Mouse (Mus musculus): ENCODE data around the gene Foxp2. TPM values are rescaled to one million over a fixed set of nuclear protein-coding genes. Genes with fewer than 3 reads are reported as not detected.

The Foxp2 gene
- polyA plus RNA-seq, 1 experiment from 2014 or later, result 85.7 TPM

GRCm38 (mm10) chr6:15415099-15415498, 514.0 kb downstream of the Foxp2 start:
- peak; percentile 32 for TF ChIP-seq CTCF (IDR thresholded peaks at IDR 0.05; ENCODE audit: low read depth)
- no peaks in the 10 kb centered on the region for H3K9me3 ChIP-seq (ENCODE audit: low read depth, low read length)
- no peak overlapping the region for H3K9ac ChIP-seq
- DNase-seq (peak; percentile 59), ATAC-seq (ENCODE audit: insufficient read depth) (no peak)
- peaks cover 11% of the 10 kb centered on the region; the same call in 1 of the 2 replicates for H3K36me3 ChIP-seq (ENCODE audit: insufficient read depth)
- H3K27ac ChIP-seq (ENCODE audit: low read depth), result no peak overlapping the region
- H3K4me3 ChIP-seq (ENCODE audit: low read depth, low read length), result no peak overlapping the region
- H3K4me2 ChIP-seq, result no peak overlapping the region
- H3K4me1 ChIP-seq (ENCODE audit: insufficient read depth), result no peaks in the 10 kb centered on the region
- 58% methylated on average over 4 of the region's 4 CpGs for WGBS
- H3K27me3 ChIP-seq (ENCODE audit: insufficient read depth, low read length), result no peaks in the 10 kb centered on the region

DNA sequence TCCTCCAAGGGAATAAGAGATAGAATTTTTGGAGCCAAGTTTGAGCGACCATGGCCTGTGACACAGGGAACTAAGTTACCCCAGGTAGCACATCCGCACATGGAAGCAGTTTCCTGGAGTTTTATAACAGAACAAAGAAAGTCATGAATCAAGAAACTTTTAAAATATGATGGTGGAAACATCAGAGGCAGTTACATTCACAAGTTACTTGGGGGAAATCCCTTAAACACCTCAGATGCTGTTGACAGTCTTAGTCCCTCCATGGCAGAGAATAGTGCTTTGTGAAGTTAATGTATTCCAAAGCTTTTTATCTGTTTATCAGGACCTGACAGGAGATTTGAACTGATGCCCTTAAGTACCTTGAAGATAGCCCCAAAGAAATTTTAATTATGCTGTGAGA, 558.6 kb downstream of the Foxp2 start:
- no peak overlapping the region for H3K4me3 ChIP-seq (ENCODE audit: low read depth, low read length)
- H3K4me1 ChIP-seq (ENCODE audit: insufficient read depth), result no peaks in the 10 kb centered on the region
- no peak overlapping the region for H3K9ac ChIP-seq
- no peaks in the 10 kb centered on the region for H3K27me3 ChIP-seq (ENCODE audit: insufficient read depth, low read length)
- TF ChIP-seq CTCF (IDR thresholded peaks at IDR 0.05; ENCODE audit: low read depth), result no peak
- no peak overlapping the region for H3K27ac ChIP-seq (ENCODE audit: low read depth)
- DNase-seq (no peak), ATAC-seq (ENCODE audit: insufficient read depth) (no peak)
- 82% methylated on average over 2 of the region's 2 CpGs for WGBS
- H3K36me3 ChIP-seq (ENCODE audit: insufficient read depth), result no peaks in the 10 kb centered on the region
- no peak overlapping the region for H3K4me2 ChIP-seq
- H3K9me3 ChIP-seq (ENCODE audit: low read depth, low read length), result no peaks in the 10 kb centered on the region

DNA sequence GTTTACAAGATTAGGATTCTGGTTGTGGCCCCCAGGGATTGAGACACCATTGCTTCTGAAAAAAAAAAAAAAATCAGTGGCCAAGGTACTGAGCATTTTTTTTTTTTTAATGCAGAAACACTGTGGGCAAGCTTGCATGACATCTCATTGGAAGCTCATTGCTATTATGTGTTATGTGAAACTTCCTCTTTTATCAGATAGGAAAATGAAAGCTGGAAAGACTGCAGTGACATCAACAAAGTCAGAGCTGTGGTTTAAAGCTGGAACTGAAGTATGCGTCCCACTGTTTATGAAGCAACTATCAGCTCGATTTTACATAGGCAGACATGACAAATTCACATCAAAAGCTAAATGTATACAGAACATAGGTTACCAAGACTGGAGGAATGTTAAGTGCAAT, 562.2 kb downstream of the Foxp2 start:
- no peak for TF ChIP-seq CTCF (IDR thresholded peaks at IDR 0.05; ENCODE audit: low read depth)
- Histone ChIP-seq H3K27ac (ENCODE audit: low read depth) (no peak overlapping the region), H3K27me3 (ENCODE audit: insufficient read depth, low read length) (no peaks in the 10 kb centered on the region), H3K4me2 (no peak overlapping the region), H3K36me3 (ENCODE audit: insufficient read depth) (no peaks in the 10 kb centered on the region), H3K4me1 (ENCODE audit: insufficient read depth) (no peaks in the 10 kb centered on the region), H3K9me3 (ENCODE audit: low read depth, low read length) (no peaks in the 10 kb centered on the region), H3K9ac (no peak overlapping the region), H3K4me3 (ENCODE audit: low read depth, low read length) (no peak overlapping the region)
- WGBS, result 29% methylated on average over 2 of the region's 2 CpGs
- ATAC-seq (ENCODE audit: insufficient read depth) (no peak), DNase-seq (no peak)

DNA sequence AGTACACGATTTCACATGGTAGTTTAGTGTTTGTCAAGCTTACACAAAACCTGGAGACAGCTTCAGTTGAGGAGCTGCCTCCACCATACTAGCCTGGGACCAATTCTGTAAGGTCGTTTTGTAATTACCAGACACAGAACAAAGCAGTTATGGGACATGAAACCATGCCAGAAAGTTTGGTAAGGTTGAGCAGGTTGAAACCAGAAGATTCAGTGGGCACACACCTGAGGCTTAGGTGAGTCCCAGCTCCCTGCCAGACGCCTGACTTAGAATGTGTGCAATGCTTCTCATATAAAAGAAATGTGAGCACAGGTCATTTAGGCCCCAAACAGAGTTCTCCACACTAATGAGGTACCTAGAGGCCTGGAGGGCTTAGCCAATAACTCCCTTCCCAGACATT, 564.3 kb downstream of the Foxp2 start:
- no peak overlapping the region for H3K4me2 ChIP-seq
- H3K9ac ChIP-seq, result no peak overlapping the region
- H3K36me3 ChIP-seq (ENCODE audit: insufficient read depth), result no peaks in the 10 kb centered on the region
- H3K4me3 ChIP-seq (ENCODE audit: low read depth, low read length), result no peak overlapping the region
- no peaks in the 10 kb centered on the region for H3K27me3 ChIP-seq (ENCODE audit: insufficient read depth, low read length)
- no peaks in the 10 kb centered on the region for H3K9me3 ChIP-seq (ENCODE audit: low read depth, low read length)
- DNase-seq (no peak), ATAC-seq (ENCODE audit: insufficient read depth) (no peak)
- TF ChIP-seq CTCF (IDR thresholded peaks at IDR 0.05; ENCODE audit: low read depth), result no peak
- no peaks in the 10 kb centered on the region for H3K4me1 ChIP-seq (ENCODE audit: insufficient read depth)
- no peak overlapping the region for H3K27ac ChIP-seq (ENCODE audit: low read depth)
- WGBS, result 69% methylated on average over 3 of the region's 3 CpGs

GRCm38 (mm10) chr6:15466634-15467033, 565.5 kb downstream of the Foxp2 start:
- Histone ChIP-seq H3K27me3 (ENCODE audit: insufficient read depth, low read length) (no peaks in the 10 kb centered on the region), H3K4me2 (no peak overlapping the region), H3K4me3 (ENCODE audit: low read depth, low read length) (no peak overlapping the region), H3K9ac (no peak overlapping the region), H3K36me3 (ENCODE audit: insufficient read depth) (no peaks in the 10 kb centered on the region), H3K9me3 (ENCODE audit: low read depth, low read length) (no peaks in the 10 kb centered on the region), H3K27ac (ENCODE audit: low read depth) (no peak overlapping the region), H3K4me1 (ENCODE audit: insufficient read depth) (no peaks in the 10 kb centered on the region)
- DNase-seq, result no peak
- no peak for TF ChIP-seq CTCF (IDR thresholded peaks at IDR 0.05; ENCODE audit: low read depth)
- ATAC-seq (ENCODE audit: insufficient read depth), result peak; percentile 47; the same call in 1 of the 2 replicates
- WGBS, result 45% methylated on average over 1 of the region's 1 CpGs

- no peak for DNase-seq
- WGBS, result 83% methylated on average over 2 of the region's 2 CpGs
Measured at GRCm38 (mm10) chr6:15486909-15487308, 585.8 kb downstream of the Foxp2 start.

More at GRCm38 (mm10) chr6:15486909-15487308, 585.8 kb downstream of the Foxp2 start:
- H3K9me3 ChIP-seq (ENCODE audit: low read depth, low read length), result no peaks in the 10 kb centered on the region
- no peak for ATAC-seq (ENCODE audit: insufficient read depth)
- H3K4me2 ChIP-seq, result no peak overlapping the region
- TF ChIP-seq CTCF (IDR thresholded peaks at IDR 0.05; ENCODE audit: low read depth), result no peak
- H3K4me1 ChIP-seq (ENCODE audit: insufficient read depth), result no peaks in the 10 kb centered on the region
- H3K9ac ChIP-seq, result no peak overlapping the region
- no peaks in the 10 kb centered on the region for H3K36me3 ChIP-seq (ENCODE audit: insufficient read depth)
- H3K27me3 ChIP-seq (ENCODE audit: insufficient read depth, low read length), result no peaks in the 10 kb centered on the region
- H3K27ac ChIP-seq (ENCODE audit: low read depth), result no peak overlapping the region
- H3K4me3 ChIP-seq (ENCODE audit: low read depth, low read length), result no peak overlapping the region

Small RNAs within 50 kb of the gene (microRNA-seq; reads per million reads assigned to microRNA genes)
- gene Gm25470 (ENCODE audit: borderline number of aligned reads), result not detected

Other genes starting within 250 kb of the Foxp2 start
- gene Ppp1r3a, start 146.1 kb upstream of the Foxp2 start, polyA plus RNA-seq (2014; fragmentation: Nextera tagmentation; extraction: Ambion mirVana), result 0.18 TPM in 2 replicates